8 mouse cellular contexts compared by ENCODE assay signal in the genomic region with DNA sequence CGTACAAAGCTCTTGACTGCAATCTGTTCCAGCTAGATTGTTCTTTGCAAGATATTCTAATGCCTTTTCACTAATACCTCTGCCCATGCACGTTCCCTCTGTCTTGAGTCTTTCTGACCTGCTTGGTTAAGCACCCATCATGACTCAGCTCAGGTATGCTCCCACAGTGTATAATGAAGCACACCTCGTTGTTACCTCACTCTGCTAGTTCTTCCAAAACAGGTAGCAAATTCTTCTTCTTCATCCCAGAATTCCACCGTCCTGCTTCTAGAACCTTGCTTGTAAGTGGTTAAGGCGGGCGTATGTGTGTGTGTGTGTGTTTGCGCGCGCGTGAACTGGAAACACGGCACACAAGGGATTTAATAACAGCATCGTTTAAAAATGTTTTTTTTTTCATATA. TPM values are rescaled to one million over a fixed set of nuclear protein-coding genes. Genes with fewer than 3 reads are reported as not detected.
DNase-seq lines count a peak whose midpoint lies in the region; ATAC-seq and TF ChIP-seq lines count a peak whose summit lies in the region.

No protein-coding gene starts in this region.

- peak overlapping the region; percentile 55 for H3K4me3 ChIP-seq in left cerebral cortex, adult 2 months
- peak overlapping the region; percentile 65 for H3K4me3 ChIP-seq in embryonic facial prominence, embryonic 10.5 days
- H3K4me3 ChIP-seq in hindbrain, postnatal 0 days (ENCODE audit: low read length), result peak overlapping the region; percentile 47
- peak overlapping the region; percentile 57 for H3K4me3 ChIP-seq in midbrain, embryonic 12.5 days

- peak; percentile 61 for ATAC-seq in hindbrain, postnatal 0 days
- peak; percentile 80 for ATAC-seq in midbrain, embryonic 12.5 days (ENCODE audit: low FRiP score, low read depth)

- H3K4me1 ChIP-seq in embryonic facial prominence, embryonic 10.5 days, result no peaks in the 10 kb centered on the region
- H3K4me1 ChIP-seq in hindbrain, postnatal 0 days (ENCODE audit: insufficient read depth, low read length), result no peaks in the 10 kb centered on the region
- H3K4me1 ChIP-seq in midbrain, embryonic 12.5 days, result peaks cover 5% of the 10 kb centered on the region

- peaks cover 25% of the 10 kb centered on the region for H3K36me3 ChIP-seq in embryonic facial prominence, embryonic 10.5 days (replicated peaks)
- H3K36me3 ChIP-seq in hindbrain, postnatal 0 days (ENCODE audit: insufficient read depth, low read length), result no peaks in the 10 kb centered on the region
- peaks cover under 1% of the 10 kb centered on the region; the same call in 1 of the 2 replicates for H3K36me3 ChIP-seq in midbrain, embryonic 12.5 days

- peaks cover 6% of the 10 kb centered on the region; the same call in 1 of the 2 replicates for H3K27me3 ChIP-seq in embryonic facial prominence, embryonic 10.5 days (replicated peaks; ENCODE audit: low read depth, poor library complexity, severe bottlenecking)
- H3K27me3 ChIP-seq in hindbrain, postnatal 0 days (ENCODE audit: insufficient read depth, low read length), result no peaks in the 10 kb centered on the region
- H3K27me3 ChIP-seq in midbrain, embryonic 12.5 days, result no peaks in the 10 kb centered on the region

- H3K27ac ChIP-seq in left cerebral cortex, adult 2 months, result peak overlapping the region; percentile 76
- H3K27ac ChIP-seq in embryonic facial prominence, embryonic 10.5 days (replicated peaks), result peak overlapping the region; percentile 81
- 0 out of 2 replicates have a peak overlapping the region, but pooled peaks have one; percentile 36 for H3K27ac ChIP-seq in hindbrain, postnatal 0 days
- no peak overlapping the region for H3K27ac ChIP-seq in midbrain, embryonic 12.5 days (replicated peaks)

- 8% methylated on average over 12 of the region's 12 CpGs for WGBS in embryonic facial prominence, embryonic 10.5 days
- 11% methylated on average over 12 of the region's 12 CpGs for WGBS in hindbrain, postnatal 0 days
- WGBS in midbrain, embryonic 12.5 days, result 9% methylated on average over 12 of the region's 12 CpGs

- no peaks in the 10 kb centered on the region for H3K9me3 ChIP-seq in embryonic facial prominence, embryonic 10.5 days
- no peaks in the 10 kb centered on the region for H3K9me3 ChIP-seq in hindbrain, postnatal 0 days (ENCODE audit: low read length)
- no peaks in the 10 kb centered on the region for H3K9me3 ChIP-seq in midbrain, embryonic 12.5 days

- peak overlapping the region; percentile 47 for H3K9ac ChIP-seq in hindbrain, postnatal 0 days (replicated peaks; ENCODE audit: low read length)
- peak overlapping the region; percentile 39; the same call in 1 of the 2 replicates for H3K9ac ChIP-seq in midbrain, embryonic 12.5 days (replicated peaks)

- no peak for TF ChIP-seq CTCF in left cerebral cortex, adult 2 months (IDR thresholded peaks at IDR 0.05)
- no peak for TF ChIP-seq CTCF in hindbrain, postnatal 0 days (IDR thresholded peaks at IDR 0.05; ENCODE audit: low read depth)

- DNase-seq in left cerebral cortex, adult 2 months (ENCODE audit: extremely low spot score in 1 of 2, low spot score in 2 of 2), result no peak
- no peak for DNase-seq in left cerebral cortex, postnatal 4 days
- no peak for DNase-seq in embryonic facial prominence, embryonic 10.5 days (ENCODE audit: low spot score)
- DNase-seq in hindbrain, postnatal 0 days (ENCODE audit: low spot score), result no peak
- DNase-seq in embryo, embryonic 10.5 days (ENCODE audit: low spot score), result no peak
- DNase-seq in ovary, postnatal 36 days (ENCODE audit: low spot score), result no peak
- DNase-seq in left cerebral cortex, adult 11 months (ENCODE audit: low spot score), result no peak

- peak overlapping the region; percentile 75 for H3K4me2 ChIP-seq in hindbrain, postnatal 0 days (ENCODE audit: low read depth, low read length)
- H3K4me2 ChIP-seq in midbrain, embryonic 12.5 days (replicated peaks), result peak overlapping the region; percentile 62

- intact Hi-C loops in left cerebral cortex, adult 2 months (cut with DNase I), result loop anchor here (1.0 kb wide), 1 partner anchor 9 kb away; no protein-coding TSS in a partner anchor
- intact Hi-C loops in left cerebral cortex, postnatal 4 days (cut with DNase I), result no loop called here

RNA-seq across cellular contexts. Expression of a gene that starts 0.4 kb away (rescaled TPM):
- total RNA-seq in left cerebral cortex, adult 2 months (2021), result 10 to 100 TPM; 17.2 to 18.5 TPM
- total RNA-seq in left cerebral cortex, postnatal 4 days (2021), result 10 to 100 TPM; 15.5 to 19.2 TPM
- polyA plus RNA-seq in embryonic facial prominence, embryonic 10.5 days (2016; fragmentation: Nextera tagmentation; extraction: Ambion mirVana), result 84.9 and 88.9 TPM in 2 replicates
- 12.8 and 21.9 TPM in 2 replicates for total RNA-seq in hindbrain, postnatal 0 days (2014; rRNA removed)
- 31.9 and 35.7 TPM in 2 replicates for polyA plus RNA-seq in hindbrain, postnatal 0 days (2015; fragmentation: Nextera tagmentation; extraction: Ambion mirVana)
- 54.5 and 55.2 TPM in 2 replicates for polyA plus RNA-seq in midbrain, embryonic 12.5 days (2016; fragmentation: Nextera tagmentation; extraction: Ambion mirVana)

RNA-seq across cellular contexts. Expression of a gene that starts 41.0 kb away (rescaled TPM):
- 100 to 1,000 TPM; 142 to 145 TPM for total RNA-seq in left cerebral cortex, adult 2 months (2021)
- 100 to 1,000 TPM; 144 to 164 TPM for total RNA-seq in left cerebral cortex, postnatal 4 days (2021)
- 22.7 and 24.6 TPM in 2 replicates for polyA plus RNA-seq in embryonic facial prominence, embryonic 10.5 days (2016; fragmentation: Nextera tagmentation; extraction: Ambion mirVana)
- 237 and 253 TPM in 2 replicates for total RNA-seq in hindbrain, postnatal 0 days (2014; rRNA removed)
- 196 and 211 TPM in 2 replicates for polyA plus RNA-seq in hindbrain, postnatal 0 days (2015; fragmentation: Nextera tagmentation; extraction: Ambion mirVana)
- polyA plus RNA-seq in midbrain, embryonic 12.5 days (2016; fragmentation: Nextera tagmentation; extraction: Ambion mirVana), result 85.1 and 86.7 TPM in 2 replicates
